Mouse (Mus musculus) hindbrain, embryonic 10.5 days (tissue): ENCODE results near the gene Thada. TPM values are rescaled to one million over a fixed set of nuclear protein-coding genes. Genes with fewer than 3 reads are reported as not detected.
A peak's percentile ranks its signal among the peaks of the same experiment; 100 is the strongest.

Source experiments
- DNase-seq: peaks from one replicate; pipeline ENCODE4 v3.0.0-alpha.2; 2017; ENCODE audit warnings: low spot score
- H3K27ac ChIP-seq: fragments of 300-500 bp; sonication (generic); 2 replicates; pipeline ENCODE4 v1.5.1; 2016; ENCODE audit warnings: mild to moderate bottlenecking, moderate library complexity
- H3K27me3 ChIP-seq: fragments of 300-500 bp; sonication (generic); 2 replicates; pipeline ENCODE4 v1.6.1; 2016; ENCODE audit warnings: mild to moderate bottlenecking; ENCODE audit not compliant: poor library complexity, insufficient read depth, severe bottlenecking
- H3K36me3 ChIP-seq: fragments of 300-500 bp; sonication (generic); 2 replicates; pipeline ENCODE4 v1.6.1; 2016; ENCODE audit warnings: mild to moderate bottlenecking, moderate library complexity
- H3K4me1 ChIP-seq: fragments of 300-500 bp; sonication (generic); replicated peaks from 2 replicates; pipeline ENCODE4 v1.6.1; 2016; ENCODE audit warnings: mild to moderate bottlenecking
- H3K4me3 ChIP-seq: fragments of 300-500 bp; sonication (generic); 2 replicates; pipeline ENCODE4 v1.5.1; 2016; ENCODE audit warnings: mild to moderate bottlenecking, moderate library complexity
- H3K9me3 ChIP-seq: fragments of 300-500 bp; sonication (generic); 2 replicates; pipeline ENCODE4 v1.6.1; 2016; ENCODE audit warnings: mild to moderate bottlenecking, moderate library complexity
- WGBS: fragments of 180-500 bp; shearing (Covaris S2); methylation state at CpG from one replicate; pipeline ENCODE4 v1.1.7; 2016; 5-methylcytosine and 5-hydroxymethylcytosine counted together
- polyA plus RNA-seq: library from polyadenylated mRNA; unstranded; fragments of >200 nt; fragmentation: Nextera tagmentation; extraction: Ambion mirVana; gene quantifications from 2 replicates; pipeline ENCODE4 v1.2.1, GENCODE M21; 2016

The Thada gene
- polyA plus RNA-seq, 1 experiment from 2014 or later = 10.6 TPM

DNA sequence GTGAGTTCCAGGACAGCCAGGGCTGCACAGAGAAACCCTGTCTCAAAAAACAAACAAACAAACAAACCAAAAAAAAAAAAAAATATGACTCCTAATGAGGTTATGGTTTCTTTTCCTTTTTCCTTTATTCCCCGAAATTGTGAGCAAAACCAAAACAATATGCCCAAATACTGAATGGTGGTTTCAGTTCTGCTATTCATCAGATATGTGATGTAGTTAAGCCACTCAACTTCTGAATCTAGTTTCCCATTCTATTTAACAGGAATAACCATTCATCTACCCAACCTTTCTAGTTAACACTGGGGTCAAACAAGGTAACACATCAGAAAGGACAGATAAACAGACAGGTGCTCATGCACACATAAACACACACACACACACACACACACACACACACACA, 105.0 kb downstream of the Thada start:
- Histone ChIP-seq H3K36me3 (peaks cover 13% of the 10 kb centered on the region; the same call in 1 of the 2 replicates), H3K4me3 (no peak overlapping the region), H3K9me3 (no peaks in the 10 kb centered on the region), H3K27ac (no peak overlapping the region), H3K27me3 (no peaks in the 10 kb centered on the region), H3K4me1 (peaks cover 38% of the 10 kb centered on the region)
- DNase-seq = no peak
- WGBS = 84% methylated on average over 1 of the region's 1 CpGs

DNA sequence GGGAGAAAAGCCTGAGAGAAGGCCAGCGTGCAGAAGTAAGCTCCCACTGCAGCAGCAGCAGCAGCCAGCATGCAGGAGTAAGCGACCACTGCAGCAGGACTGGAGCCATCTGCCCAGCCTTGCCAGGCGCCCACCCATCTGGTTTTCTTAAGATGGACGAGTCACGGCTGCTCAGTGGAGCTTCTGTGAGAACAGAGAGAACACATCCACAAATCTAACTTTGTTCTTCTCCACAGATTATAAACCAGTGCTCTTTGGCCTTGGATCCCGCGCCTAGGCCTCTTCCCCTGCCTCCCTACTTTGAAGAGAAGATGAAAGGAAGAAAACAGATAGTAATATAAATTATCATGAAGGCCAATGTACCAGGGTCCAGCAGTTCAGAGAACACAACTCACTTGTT, 106.2 kb downstream of the Thada start:
- no peak for DNase-seq
- peaks cover 13% of the 10 kb centered on the region; the same call in 1 of the 2 replicates for H3K36me3 ChIP-seq
- no peaks in the 10 kb centered on the region for H3K9me3 ChIP-seq
- no peak overlapping the region for H3K27ac ChIP-seq
- no peaks in the 10 kb centered on the region for H3K27me3 ChIP-seq
- no peak overlapping the region for H3K4me3 ChIP-seq
- peaks cover 26% of the 10 kb centered on the region for H3K4me1 ChIP-seq
- WGBS = 87% methylated on average over 7 of the region's 7 CpGs

DNA sequence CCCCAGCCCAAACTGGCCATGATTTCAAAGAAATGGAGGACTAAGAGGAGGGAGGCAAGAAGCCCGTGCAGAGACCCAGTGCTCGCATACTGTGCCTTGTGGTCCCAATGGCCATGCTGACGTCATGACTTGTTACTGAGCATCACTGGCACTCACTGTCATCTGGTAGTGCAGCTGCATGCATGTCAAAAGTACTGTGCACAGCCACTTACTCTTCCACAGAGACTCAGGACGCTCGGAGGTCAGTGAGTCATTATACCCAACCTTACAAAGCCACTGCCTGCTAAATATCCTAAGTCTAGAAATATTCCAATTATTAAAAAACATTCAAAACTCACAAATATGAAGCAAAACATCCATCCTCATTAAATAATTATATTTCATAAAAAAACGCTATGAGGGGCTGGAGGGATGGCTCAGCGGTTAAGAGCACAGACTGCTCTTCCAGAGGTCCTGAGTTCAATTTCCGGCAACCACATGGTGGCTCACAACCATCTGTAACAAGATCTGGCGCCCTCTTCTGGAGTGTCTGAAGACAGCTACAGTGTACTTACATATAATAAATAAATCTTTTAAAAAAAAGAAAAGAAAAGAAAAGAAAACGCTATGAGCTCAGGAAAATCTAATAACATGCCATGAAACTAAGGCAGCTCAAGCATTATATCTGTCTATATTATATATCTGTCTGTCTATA, 106.9 kb downstream of the Thada start:
- Histone ChIP-seq H3K27me3 (no peaks in the 10 kb centered on the region), H3K4me3 (no peak overlapping the region), H3K27ac (no peak overlapping the region), H3K36me3 (peaks cover 13% of the 10 kb centered on the region; the same call in 1 of the 2 replicates), H3K4me1 (peaks cover 19% of the 10 kb centered on the region), H3K9me3 (no peaks in the 10 kb centered on the region)
- 93% methylated on average over 10 of the region's 10 CpGs for WGBS
- DNase-seq = no peak

DNA sequence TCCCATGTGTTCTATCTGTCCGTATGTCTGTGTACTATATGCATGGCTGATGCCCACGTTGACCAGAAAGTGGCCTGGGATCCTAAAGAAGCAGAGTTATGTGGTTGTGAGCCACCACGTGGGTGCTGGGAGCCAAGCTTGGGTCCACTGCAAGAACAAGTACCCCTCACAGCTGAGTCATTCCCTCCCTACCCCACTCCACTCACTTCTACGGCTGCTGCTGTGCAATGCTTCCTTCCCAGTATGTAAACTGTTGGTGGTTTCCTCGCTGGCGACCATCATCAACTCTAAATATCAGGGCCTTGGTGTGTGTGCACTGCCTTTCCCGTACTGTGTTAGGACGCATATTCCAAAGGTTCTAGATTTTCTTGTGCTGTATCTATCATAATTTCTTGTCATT, 108.2 kb downstream of the Thada start:
- Histone ChIP-seq H3K27me3 (no peaks in the 10 kb centered on the region), H3K4me1 (peaks cover 11% of the 10 kb centered on the region; the same call in 1 of the 2 replicates), H3K27ac (no peak overlapping the region), H3K36me3 (peaks cover 17% of the 10 kb centered on the region), H3K4me3 (no peak overlapping the region), H3K9me3 (no peaks in the 10 kb centered on the region)
- no peak for DNase-seq
- WGBS = 93% methylated on average over 8 of the region's 8 CpGs

DNA sequence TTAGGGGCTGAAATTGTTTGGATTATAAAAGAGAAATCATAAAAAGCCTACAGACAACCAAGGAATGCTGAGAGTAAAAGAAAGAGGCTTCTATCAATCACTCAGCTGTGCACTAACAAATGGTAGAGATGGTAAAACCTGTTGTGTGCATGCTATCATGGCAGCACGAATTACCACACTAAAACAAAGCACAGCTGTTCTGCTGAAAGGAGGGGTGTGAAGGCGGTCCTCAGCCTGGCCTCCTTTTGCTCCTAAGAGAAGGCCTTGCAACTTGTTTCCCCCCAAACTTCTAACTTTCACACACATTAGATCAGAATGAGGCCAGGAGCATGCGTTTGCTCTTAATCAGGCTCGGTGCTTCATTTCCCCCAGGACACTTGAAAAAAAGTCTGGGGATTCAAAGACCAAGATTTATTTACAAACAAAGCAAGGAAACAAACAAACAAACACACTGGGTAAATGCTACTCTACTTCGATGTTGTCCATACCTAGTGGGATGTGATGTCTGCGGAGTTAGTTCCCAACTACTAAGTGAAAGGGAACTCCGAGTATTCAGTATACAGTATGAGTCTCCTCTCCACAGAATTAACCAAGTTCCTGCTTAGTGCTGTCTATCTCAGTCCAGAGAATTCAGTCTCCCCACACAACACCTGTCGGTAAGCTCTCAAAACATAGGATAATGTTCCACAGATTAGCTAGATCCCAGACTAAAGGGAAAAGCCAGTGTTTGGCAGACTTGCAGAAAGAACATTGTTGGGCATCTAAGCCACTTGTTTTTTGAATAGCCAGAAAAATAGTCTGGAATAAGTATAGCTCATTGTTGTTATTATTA, 109.7 kb downstream of the Thada start:
- Histone ChIP-seq H3K9me3 (no peaks in the 10 kb centered on the region), H3K27me3 (no peaks in the 10 kb centered on the region), H3K36me3 (peaks cover 17% of the 10 kb centered on the region), H3K4me1 (peaks cover 18% of the 10 kb centered on the region), H3K4me3 (no peak overlapping the region), H3K27ac (no peak overlapping the region)
- DNase-seq = no peak
- WGBS = 88% methylated on average over 8 of the region's 8 CpGs

DNA sequence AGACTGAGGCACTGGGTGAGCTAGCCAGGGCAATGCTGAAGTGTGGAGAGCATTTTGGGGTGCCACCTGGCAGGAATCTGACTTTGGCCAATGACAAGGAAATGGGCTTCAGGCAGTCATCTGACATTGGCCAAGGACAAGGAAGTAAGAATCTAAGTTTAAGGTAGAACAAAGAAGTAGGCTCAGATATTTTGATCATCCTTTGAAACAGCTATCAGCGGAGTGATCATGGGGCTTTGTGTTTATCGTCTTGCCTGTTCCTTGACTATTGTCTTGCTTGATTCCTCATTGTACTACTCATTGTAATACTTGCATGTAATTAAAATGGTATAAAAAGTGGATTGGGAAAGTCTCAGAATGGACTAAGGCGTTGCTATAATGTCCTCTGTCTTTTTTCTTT, 111.0 kb downstream of the Thada start:
- Histone ChIP-seq H3K4me1 (peaks cover 19% of the 10 kb centered on the region), H3K27ac (0 out of 2 replicates have a peak overlapping the region, but pooled peaks have one; percentile 13), H3K27me3 (no peaks in the 10 kb centered on the region), H3K36me3 (peaks cover 17% of the 10 kb centered on the region), H3K4me3 (no peak overlapping the region), H3K9me3 (no peaks in the 10 kb centered on the region)
- no peak for DNase-seq
- 96% methylated on average over 3 of the region's 3 CpGs for WGBS

DNA sequence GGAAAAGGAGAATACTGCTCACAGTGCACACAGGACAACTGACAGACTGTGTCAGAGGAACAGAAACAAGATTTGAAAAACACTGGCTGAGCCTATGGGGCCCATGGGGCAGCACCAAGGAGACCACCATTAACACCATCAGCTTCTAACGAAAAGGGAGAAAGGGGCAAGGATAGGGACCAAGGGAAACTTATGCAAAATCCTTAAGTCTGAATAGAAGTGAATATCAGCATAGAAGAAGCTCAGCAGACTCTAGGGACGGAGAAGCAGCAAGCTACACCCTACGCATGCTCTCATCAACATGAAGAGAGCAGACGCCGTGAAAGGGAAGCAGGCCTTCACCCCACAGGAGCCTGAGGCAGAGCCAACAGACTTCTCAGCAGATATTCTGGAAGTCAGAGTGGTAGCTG, 112.1 kb downstream of the Thada start:
- peak overlapping the region; percentile 46; the same call in 1 of the 2 replicates for H3K27ac ChIP-seq

DNA sequence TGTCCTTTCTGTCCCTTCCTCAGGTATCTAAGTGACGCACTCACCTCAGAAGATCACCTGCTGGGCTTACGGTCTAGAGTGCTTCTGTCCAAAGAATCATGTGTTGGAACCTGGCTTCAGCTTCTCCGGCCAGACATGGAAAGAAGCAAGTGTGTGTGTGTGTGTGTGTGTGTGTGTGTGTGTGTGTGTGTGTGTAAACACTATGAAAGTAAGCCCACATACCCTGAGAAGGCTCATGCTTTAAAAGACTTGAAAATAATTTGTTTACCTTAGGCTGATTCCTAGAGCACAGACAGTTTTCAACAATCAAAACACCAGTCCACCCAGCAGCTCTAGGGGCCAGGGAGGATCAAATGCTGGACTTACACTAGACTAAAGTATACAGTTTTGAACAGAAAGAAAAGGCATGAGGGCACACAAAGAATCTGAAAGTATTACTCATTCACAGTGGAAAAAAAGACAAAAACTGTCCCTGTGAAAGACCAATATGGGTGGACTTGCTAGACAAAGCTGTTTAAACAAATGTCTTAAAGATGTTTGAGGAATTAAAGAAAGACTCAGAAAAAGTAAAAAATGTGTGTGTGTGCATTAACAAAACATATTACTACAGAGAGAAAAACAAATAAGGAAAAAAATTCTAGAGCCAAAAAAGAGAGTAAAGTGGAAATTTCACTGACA, 112.6 kb downstream of the Thada start:
- Histone ChIP-seq H3K9me3 (no peaks in the 10 kb centered on the region), H3K4me3 (no peak overlapping the region), H3K27ac (no peak overlapping the region), H3K4me1 (peaks cover 19% of the 10 kb centered on the region), H3K27me3 (no peaks in the 10 kb centered on the region), H3K36me3 (peaks cover 13% of the 10 kb centered on the region; the same call in 1 of the 2 replicates)
- 96% methylated on average over 3 of the region's 3 CpGs for WGBS
- no peak for DNase-seq

More for the DNA sequence above, 112.1 kb downstream of the Thada start:
- Histone ChIP-seq H3K4me3 (no peak overlapping the region), H3K4me1 (peaks cover 19% of the 10 kb centered on the region), H3K27me3 (no peaks in the 10 kb centered on the region), H3K9me3 (no peaks in the 10 kb centered on the region), H3K36me3 (peaks cover 14% of the 10 kb centered on the region; the same call in 1 of the 2 replicates)
- no peak for DNase-seq
- WGBS = 89% methylated on average over 5 of the region's 5 CpGs

DNA sequence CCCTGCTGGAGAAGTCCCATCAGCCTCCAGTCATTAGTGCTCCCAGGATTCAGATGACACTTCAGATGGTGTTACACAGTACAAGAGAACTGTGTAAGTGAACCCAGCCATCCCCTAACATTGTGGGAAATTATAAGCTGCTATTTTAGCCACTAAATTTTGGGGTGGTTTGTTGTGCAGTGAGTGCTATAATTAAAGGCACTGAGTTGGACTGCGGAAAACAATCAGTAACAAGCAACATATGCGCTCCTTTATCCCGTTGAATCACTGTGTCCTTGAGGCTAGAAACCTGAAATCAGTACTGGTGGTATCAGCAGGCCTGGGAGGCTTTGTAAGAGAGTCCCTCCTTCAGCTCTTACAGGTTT, 113.2 kb downstream of the Thada start:
- Histone ChIP-seq H3K4me1 (peaks cover 19% of the 10 kb centered on the region), H3K4me3 (no peak overlapping the region), H3K9me3 (no peaks in the 10 kb centered on the region), H3K27me3 (no peaks in the 10 kb centered on the region), H3K27ac (no peak overlapping the region), H3K36me3 (peaks cover 18% of the 10 kb centered on the region; the same call in 1 of the 2 replicates)
- WGBS = 95% methylated on average over 3 of the region's 3 CpGs
- DNase-seq = no peak

DNA sequence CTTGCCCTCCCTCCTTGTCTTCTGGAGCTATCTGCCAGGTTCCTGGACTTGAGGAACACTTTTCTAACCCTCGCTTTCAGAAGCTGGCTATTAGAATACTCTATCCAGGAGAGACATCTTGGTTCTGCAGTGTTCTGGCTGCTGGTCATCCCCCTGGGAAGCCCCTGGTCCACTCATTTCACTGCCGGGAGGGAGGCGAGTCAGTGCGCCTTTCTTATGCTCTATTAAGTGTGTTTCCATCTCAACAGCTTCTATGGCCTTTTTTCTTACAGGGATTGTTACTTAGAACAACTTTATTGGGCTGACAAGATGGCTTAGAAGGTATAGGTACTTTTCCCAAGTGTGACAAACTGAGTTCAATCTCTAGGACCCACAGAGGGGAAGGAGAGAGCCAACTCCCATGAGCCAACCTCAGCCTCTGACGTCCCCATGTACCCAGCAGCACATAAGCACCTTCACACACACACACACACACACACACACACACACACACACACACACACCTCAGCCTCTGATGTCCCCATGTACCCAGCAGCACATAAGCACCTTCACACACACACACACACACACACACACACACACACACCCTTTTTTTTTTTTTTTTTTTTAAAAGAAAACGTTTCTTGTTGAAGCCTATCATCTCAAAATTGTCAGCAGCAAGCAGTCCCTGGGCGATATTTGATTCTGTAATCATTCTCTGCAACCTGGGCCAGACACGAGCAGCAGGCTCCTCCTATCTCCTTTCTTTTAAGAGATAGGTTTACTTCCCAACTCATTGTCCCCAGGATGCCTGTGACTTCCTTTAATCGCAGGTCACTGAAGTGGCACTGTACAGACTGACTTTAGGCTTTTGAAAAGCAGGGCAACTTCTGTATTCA, 113.9 kb downstream of the Thada start:
- H3K4me3 ChIP-seq = no peak overlapping the region
- peak overlapping the region; percentile 8; the same call in 1 of the 2 replicates for H3K27ac ChIP-seq
- peaks cover 18% of the 10 kb centered on the region; the same call in 1 of the 2 replicates for H3K36me3 ChIP-seq
- peaks cover 19% of the 10 kb centered on the region for H3K4me1 ChIP-seq
- DNase-seq = no peak
- no peaks in the 10 kb centered on the region for H3K27me3 ChIP-seq
- 77% methylated on average over 9 of the region's 9 CpGs for WGBS
- no peaks in the 10 kb centered on the region for H3K9me3 ChIP-seq

DNA sequence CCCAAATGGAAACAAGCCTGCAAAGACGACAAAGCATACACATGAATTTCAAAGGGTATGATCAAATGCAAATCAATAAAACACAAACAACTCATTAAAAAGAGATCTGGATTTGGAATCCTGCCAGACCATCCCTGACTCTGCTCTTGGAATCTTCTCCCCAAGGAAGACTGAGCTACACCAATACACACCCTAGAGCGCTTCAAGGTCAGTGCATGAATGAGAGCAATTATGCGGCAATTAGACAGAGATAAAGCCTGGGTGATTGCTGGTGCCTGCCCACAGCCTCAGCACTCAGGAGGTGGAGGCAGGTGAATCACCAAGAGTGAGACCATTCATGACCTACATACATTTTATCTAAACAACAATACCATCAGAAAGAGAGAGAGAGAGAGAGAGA, 114.7 kb downstream of the Thada start:
- Histone ChIP-seq H3K36me3 (peaks cover 24% of the 10 kb centered on the region), H3K27ac (no peak overlapping the region)
- 78% methylated on average over 3 of the region's 3 CpGs for WGBS

DNA sequence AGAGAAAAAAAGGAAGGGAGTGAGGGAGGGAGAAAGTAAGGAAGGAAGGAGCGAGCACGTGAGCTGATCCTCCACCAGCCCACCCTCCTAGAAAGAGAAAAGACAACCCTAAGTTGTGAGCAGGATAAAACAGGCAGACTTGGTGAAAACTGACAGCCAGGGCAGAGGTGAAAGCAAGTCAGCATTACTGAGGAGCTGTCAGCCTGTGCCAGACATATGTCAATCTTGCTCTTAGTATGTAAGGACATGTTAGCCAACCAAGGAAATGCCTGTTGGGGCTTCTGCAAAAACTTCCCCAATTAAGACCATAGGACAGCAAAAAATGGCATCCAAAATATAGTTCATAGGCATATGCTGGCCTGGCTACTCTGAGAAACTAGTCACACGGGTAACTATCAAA, 117.1 kb downstream of the Thada start:
- Histone ChIP-seq H3K27me3 (no peaks in the 10 kb centered on the region), H3K4me3 (no peak overlapping the region), H3K9me3 (no peaks in the 10 kb centered on the region), H3K4me1 (peaks cover 19% of the 10 kb centered on the region), H3K27ac (no peak overlapping the region), H3K36me3 (peaks cover 33% of the 10 kb centered on the region)
- DNase-seq = no peak
- 89% methylated on average over 3 of the region's 3 CpGs for WGBS

More for the DNA sequence above, 114.7 kb downstream of the Thada start:
- no peaks in the 10 kb centered on the region for H3K27me3 ChIP-seq
- H3K4me1 ChIP-seq = peaks cover 19% of the 10 kb centered on the region
- no peak overlapping the region for H3K4me3 ChIP-seq
- no peaks in the 10 kb centered on the region for H3K9me3 ChIP-seq
- DNase-seq = no peak
